Mouse (Mus musculus): ENCODE results near the gene Iqgap1. TPM values are rescaled to one million over a fixed set of nuclear protein-coding genes. Genes with fewer than 3 reads are reported as not detected.
A peak's percentile ranks its signal among the peaks of the same experiment; 100 is the strongest.

The Iqgap1 gene
- total RNA-seq, 1 experiment from 2014 or later: 141 TPM

GRCm38 (mm10) chr7:80782155-80783109 is 43.3 kb downstream of the Iqgap1 start:
- ATAC-seq (replicated peaks in 1 of 2; ENCODE audit: insufficient read depth in 1 of 2, low FRiP score in 2 of 2, low TSS enrichment in 1 of 2, low read depth in 1 of 2, poor library complexity in 2 of 2, severe bottlenecking in 2 of 2): peak; percentile 76 to 80

- ATAC-seq (replicated peaks in 1 of 2; ENCODE audit: insufficient read depth in 1 of 2, low FRiP score in 2 of 2, low TSS enrichment in 1 of 2, low read depth in 1 of 2, poor library complexity in 2 of 2, severe bottlenecking in 2 of 2): no peak
Measured at GRCm38 (mm10) chr7:80781444-80782120, 44.2 kb downstream of the Iqgap1 start.

GRCm38 (mm10) chr7:80778958-80779669 is 46.7 kb downstream of the Iqgap1 start:
- ATAC-seq (replicated peaks in 1 of 2; ENCODE audit: insufficient read depth in 1 of 2, low FRiP score in 2 of 2, low TSS enrichment in 1 of 2, low read depth in 1 of 2, poor library complexity in 2 of 2, severe bottlenecking in 2 of 2): peak; percentile 84 to 86

GRCm38 (mm10) chr7:80778376-80778775 is 47.4 kb downstream of the Iqgap1 start:
- peak in 1 of 2 experiments; percentile 38; a peak in 2 of 4 replicates for ATAC-seq (replicated peaks in 1 of 2; ENCODE audit: insufficient read depth in 1 of 2, low FRiP score in 2 of 2, low TSS enrichment in 1 of 2, low read depth in 1 of 2, poor library complexity in 2 of 2, severe bottlenecking in 2 of 2)

GRCm38 (mm10) chr7:80777151-80777550 is 48.6 kb downstream of the Iqgap1 start:
- no peak for ATAC-seq (replicated peaks in 1 of 2; ENCODE audit: insufficient read depth in 1 of 2, low FRiP score in 2 of 2, low TSS enrichment in 1 of 2, low read depth in 1 of 2, poor library complexity in 2 of 2, severe bottlenecking in 2 of 2)

- no peak for ATAC-seq (replicated peaks in 1 of 2; ENCODE audit: insufficient read depth in 1 of 2, low FRiP score in 2 of 2, low TSS enrichment in 1 of 2, low read depth in 1 of 2, poor library complexity in 2 of 2, severe bottlenecking in 2 of 2)
Measured at GRCm38 (mm10) chr7:80776090-80776489, 49.7 kb downstream of the Iqgap1 start.

GRCm38 (mm10) chr7:80775448-80775904 is 50.3 kb downstream of the Iqgap1 start:
- ATAC-seq (replicated peaks in 1 of 2; ENCODE audit: insufficient read depth in 1 of 2, low FRiP score in 2 of 2, low TSS enrichment in 1 of 2, low read depth in 1 of 2, poor library complexity in 2 of 2, severe bottlenecking in 2 of 2): no peak

GRCm38 (mm10) chr7:80774615-80775447 is 50.9 kb downstream of the Iqgap1 start:
- ATAC-seq (replicated peaks in 1 of 2; ENCODE audit: insufficient read depth in 1 of 2, low FRiP score in 2 of 2, low TSS enrichment in 1 of 2, low read depth in 1 of 2, poor library complexity in 2 of 2, severe bottlenecking in 2 of 2): no peak

- ATAC-seq (replicated peaks in 1 of 2; ENCODE audit: insufficient read depth in 1 of 2, low FRiP score in 2 of 2, low TSS enrichment in 1 of 2, low read depth in 1 of 2, poor library complexity in 2 of 2, severe bottlenecking in 2 of 2): no peak
Measured at GRCm38 (mm10) chr7:80773834-80774614, 51.8 kb downstream of the Iqgap1 start.

- no peak for ATAC-seq (replicated peaks in 1 of 2; ENCODE audit: insufficient read depth in 1 of 2, low FRiP score in 2 of 2, low TSS enrichment in 1 of 2, low read depth in 1 of 2, poor library complexity in 2 of 2, severe bottlenecking in 2 of 2)
Measured at GRCm38 (mm10) chr7:80770466-80770865, 55.3 kb downstream of the Iqgap1 start.

GRCm38 (mm10) chr7:80766861-80767312 is 58.9 kb downstream of the Iqgap1 start:
- no peak for ATAC-seq (replicated peaks in 1 of 2; ENCODE audit: insufficient read depth in 1 of 2, low FRiP score in 2 of 2, low TSS enrichment in 1 of 2, low read depth in 1 of 2, poor library complexity in 2 of 2, severe bottlenecking in 2 of 2)

- ATAC-seq (replicated peaks in 1 of 2; ENCODE audit: insufficient read depth in 1 of 2, low FRiP score in 2 of 2, low TSS enrichment in 1 of 2, low read depth in 1 of 2, poor library complexity in 2 of 2, severe bottlenecking in 2 of 2): peak; percentile 32 to 79; a peak in 3 of 4 replicates
Measured at GRCm38 (mm10) chr7:80766072-80766471, 59.7 kb downstream of the Iqgap1 start.

- ATAC-seq (replicated peaks in 1 of 2; ENCODE audit: insufficient read depth in 1 of 2, low FRiP score in 2 of 2, low TSS enrichment in 1 of 2, low read depth in 1 of 2, poor library complexity in 2 of 2, severe bottlenecking in 2 of 2): no peak
Measured at GRCm38 (mm10) chr7:80763864-80764437, 61.8 kb downstream of the Iqgap1 start.

GRCm38 (mm10) chr7:80762297-80762696 is 63.5 kb downstream of the Iqgap1 start:
- no peak for ATAC-seq (replicated peaks in 1 of 2; ENCODE audit: insufficient read depth in 1 of 2, low FRiP score in 2 of 2, low TSS enrichment in 1 of 2, low read depth in 1 of 2, poor library complexity in 2 of 2, severe bottlenecking in 2 of 2)

- peak; percentile 76 to 80 for ATAC-seq (replicated peaks in 1 of 2; ENCODE audit: insufficient read depth in 1 of 2, low FRiP score in 2 of 2, low TSS enrichment in 1 of 2, low read depth in 1 of 2, poor library complexity in 2 of 2, severe bottlenecking in 2 of 2)
Measured at GRCm38 (mm10) chr7:80754086-80754485, 71.7 kb downstream of the Iqgap1 start.

GRCm38 (mm10) chr7:80753613-80754012 is 72.2 kb downstream of the Iqgap1 start:
- ATAC-seq (replicated peaks in 1 of 2; ENCODE audit: insufficient read depth in 1 of 2, low FRiP score in 2 of 2, low TSS enrichment in 1 of 2, low read depth in 1 of 2, poor library complexity in 2 of 2, severe bottlenecking in 2 of 2): peak; percentile 27 to 37; a peak in 2 of 4 replicates
